Mouse (Mus musculus) forebrain, postnatal 0 days (tissue): Measurements from ENCODE around the gene Olfr478. TPM values are rescaled to one million over a fixed set of nuclear protein-coding genes. Genes with fewer than 3 reads are reported as not detected.
"Not testable (repeated sequence)": the region's sequence is repeated elsewhere in the genome, so short reads cannot be mapped to it uniquely, and the experiment has no call there.

Experiments used
- ATAC-seq: fragments of 200-750 bp; cut with Nextera tagmentation; 2 replicates; pipeline ENCODE4 v1.8.0; 2017; ENCODE audit warnings: mild to moderate bottlenecking, moderate library complexity
- DNase-seq: peaks from one replicate; pipeline ENCODE4 v3.0.0-alpha.2; 2015
- H3K27ac ChIP-seq: fragments of 300-500 bp; sonication (generic); 2 replicates; pipeline ENCODE4 v1.5.1; 2014; ENCODE audit warnings: low read depth, mild to moderate bottlenecking, antibody characterized with exemption, low read length, moderate library complexity, mixed read lengths
- H3K27me3 ChIP-seq: fragments of 300-500 bp; sonication (generic); 2 replicates; pipeline ENCODE4 v1.6.1; 2014; ENCODE audit warnings: mild to moderate bottlenecking, low read length, mixed read lengths; ENCODE audit not compliant: insufficient read depth
- H3K36me3 ChIP-seq: fragments of 300-500 bp; sonication (generic); 2 replicates; pipeline ENCODE4 v1.6.1; 2014; ENCODE audit warnings: mild to moderate bottlenecking, moderate library complexity; ENCODE audit not compliant: insufficient read depth
- H3K4me1 ChIP-seq: fragments of 300-500 bp; sonication (generic); 2 replicates; pipeline ENCODE4 v1.6.1; 2014; ENCODE audit warnings: antibody characterized with exemption; ENCODE audit not compliant: insufficient read depth
- H3K4me2 ChIP-seq: fragments of 300-500 bp; sonication (generic); 2 replicates; pipeline ENCODE4 v1.6.1; 2014; ENCODE audit warnings: low read depth, mild to moderate bottlenecking, moderate library complexity
- H3K4me3 ChIP-seq: fragments of 300-500 bp; sonication (generic); 2 replicates; pipeline ENCODE4 v1.5.1; 2014; ENCODE audit warnings: low read depth, low read length, mixed read lengths
- H3K9ac ChIP-seq: fragments of 300-500 bp; sonication (generic); 2 replicates; pipeline ENCODE4 v1.6.1; 2014; ENCODE audit warnings: mild to moderate bottlenecking
- H3K9me3 ChIP-seq: fragments of 300-500 bp; sonication (generic); 2 replicates; pipeline ENCODE4 v1.6.1; 2016; ENCODE audit warnings: low read length
- CTCF ChIP-seq: sonication (generic); IDR thresholded peaks from 2 replicates; pipeline ENCODE4 v1.5.1; 2016; ENCODE audit warnings: antibody characterized with exemption, control low read depth, low read depth
- WGBS: fragments of 180-500 bp; shearing (Covaris S2); extraction: QIAGEN DNeasy Blood & Tissue Kit; methylation state at CpG from one replicate; pipeline ENCODE4 v1.1.7; 2014; 5-methylcytosine and 5-hydroxymethylcytosine counted together
- polyA plus RNA-seq: library from polyadenylated mRNA; unstranded; fragments of >200 nt; fragmentation: Nextera tagmentation; extraction: Ambion mirVana; gene quantifications from 2 replicates; pipeline ENCODE4 v1.2.1, GENCODE M21; 2015
- total RNA-seq: library from RNA; depleted of rRNA; stranded (reverse); fragments of >200 nt; gene quantifications from 2 replicates; pipeline ENCODE4 v1.2.3, GENCODE M21; 2014; rRNA removed

Gene Olfr478
- total RNA-seq (not detected in 2 replicates), polyA plus RNA-seq (not detected in 2 replicates)

GRCm38 (mm10) chr7:108033889-108034288 is at the start of gene Olfr478:
Gene Olfr478, minus strand, starts transcription at chr7:108033989.
- no peaks in the 10 kb centered on the region for H3K9me3 ChIP-seq
- WGBS, result 78% methylated on average over 3 of the region's 3 CpGs
- no peaks in the 10 kb centered on the region for H3K4me1 ChIP-seq
- no peak within 1 kb of the TSS for H3K4me3 ChIP-seq
- ATAC-seq (no peak), DNase-seq (no peak)
- H3K4me2 ChIP-seq, result no peak within 1 kb of the TSS
- no peaks in the 10 kb centered on the region for H3K36me3 ChIP-seq
- no peaks in the 10 kb centered on the region for H3K27me3 ChIP-seq
- no peak within 1 kb of the TSS for H3K27ac ChIP-seq
- TF ChIP-seq CTCF, result no peak
- no peak within 1 kb of the TSS for H3K9ac ChIP-seq

- DNase-seq (no peak), ATAC-seq (no peak)
- no peak within 1 kb of the TSS for H3K27ac ChIP-seq
- no peaks in the 10 kb centered on the region for H3K36me3 ChIP-seq
- H3K4me3 ChIP-seq, result no peak within 1 kb of the TSS
- H3K9me3 ChIP-seq, result no peaks in the 10 kb centered on the region
- H3K4me1 ChIP-seq, result no peaks in the 10 kb centered on the region
- no peak within 1 kb of the TSS for H3K9ac ChIP-seq
- H3K27me3 ChIP-seq, result no peaks in the 10 kb centered on the region
- H3K4me2 ChIP-seq, result no peak within 1 kb of the TSS
- no peak for TF ChIP-seq CTCF
These were observed 45.8 kb upstream of the Olfr478 start, which contains the start of gene Olfr481 for GRCm38 (mm10) chr7:108079555-108079954. Gene Olfr481, plus strand, starts transcription at chr7:108079855.

DNA sequence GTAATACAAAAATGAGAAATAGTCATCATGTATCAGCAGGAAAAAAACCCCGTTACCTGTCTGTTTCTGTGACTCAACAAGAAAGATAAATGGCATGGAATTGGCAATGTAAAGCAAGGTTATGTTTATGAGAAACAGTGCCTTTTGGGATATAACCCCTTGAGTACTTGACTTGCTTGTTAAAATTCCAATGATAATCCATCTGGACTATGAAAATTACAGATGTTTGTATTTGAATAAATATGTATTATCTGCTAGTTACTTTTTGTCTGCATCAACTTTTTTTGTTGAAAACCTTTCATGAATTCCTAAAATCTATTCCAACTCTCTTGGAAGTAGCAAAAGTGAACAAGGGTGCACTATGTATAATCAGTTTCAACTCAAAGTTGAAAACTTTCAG is 33.5 kb upstream of the Olfr478 start, which contains the start of gene Olfr480:
Gene Olfr480, minus strand, starts transcription at position 101 of the 400 bp plus-strand sequence.
- Histone ChIP-seq H3K9ac (no peak within 1 kb of the TSS), H3K4me3 (no peak within 1 kb of the TSS), H3K4me1 (no peaks in the 10 kb centered on the region), H3K27me3 (no peaks in the 10 kb centered on the region), H3K27ac (no peak within 1 kb of the TSS), H3K36me3 (no peaks in the 10 kb centered on the region), H3K4me2 (no peak within 1 kb of the TSS), H3K9me3 (no peaks in the 10 kb centered on the region)
- no peak for ATAC-seq
- TF ChIP-seq CTCF, result no peak
- WGBS, result 91% methylated on average over 1 of the region's 1 CpGs
- no peak for DNase-seq

DNA sequence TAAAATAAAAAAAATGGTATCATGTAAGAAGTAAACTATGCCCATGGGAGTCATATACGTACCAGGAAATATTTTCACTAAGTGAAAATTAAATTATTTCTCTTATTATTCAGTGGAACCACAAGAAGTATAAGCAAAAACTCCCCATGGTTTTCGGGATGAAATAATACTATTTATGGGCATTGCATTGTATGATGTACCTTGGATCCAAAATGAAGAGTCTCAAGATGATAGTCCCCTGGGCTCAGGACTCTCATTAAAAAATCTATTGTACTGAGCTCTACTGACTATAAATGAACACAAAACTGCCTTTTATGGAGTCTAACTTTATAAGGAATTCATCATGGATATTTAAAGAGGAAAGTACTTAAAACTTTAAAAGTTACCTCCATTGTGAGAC is 16.6 kb upstream of the Olfr478 start, which contains the start of gene Olfr479:
Gene Olfr479, plus strand, starts transcription at position 301 of the 400 bp plus-strand sequence.
- no peak for TF ChIP-seq CTCF
- H3K27ac ChIP-seq, result no peak within 1 kb of the TSS

GRCm38 (mm10) chr7:108014256-108014655 is 19.5 kb downstream of the Olfr478 start:
- H3K27ac ChIP-seq, ATAC-seq, DNase-seq: not testable (repeated sequence)

More for the DNA sequence above, 16.6 kb upstream of the Olfr478 start, which contains the start of gene Olfr479:
- WGBS, result 92% methylated on average over 2 of the region's 2 CpGs
- ATAC-seq (no peak), DNase-seq (no peak)
- Histone ChIP-seq H3K9ac (no peak within 1 kb of the TSS), H3K4me1 (no peaks in the 10 kb centered on the region), H3K27me3 (no peaks in the 10 kb centered on the region), H3K9me3 (no peaks in the 10 kb centered on the region), H3K4me2 (no peak within 1 kb of the TSS), H3K4me3 (no peak within 1 kb of the TSS), H3K36me3 (no peaks in the 10 kb centered on the region)

GRCm38 (mm10) chr7:107986393-107986792 is 47.4 kb downstream of the Olfr478 start, which contains the start of gene Olfr477:
Gene Olfr477, plus strand, starts transcription at chr7:107986693.
- TF ChIP-seq CTCF, result no peak
- H3K27ac ChIP-seq, result no peak within 1 kb of the TSS
- no peak for DNase-seq
- H3K4me2 ChIP-seq, result no peak within 1 kb of the TSS
- no peaks in the 10 kb centered on the region for H3K36me3 ChIP-seq
- H3K4me1 ChIP-seq, result no peaks in the 10 kb centered on the region
- ATAC-seq, result no peak
- WGBS, result 70% methylated on average over 2 of the region's 2 CpGs
- no peak within 1 kb of the TSS for H3K4me3 ChIP-seq
- no peaks in the 10 kb centered on the region for H3K9me3 ChIP-seq
- no peak within 1 kb of the TSS for H3K9ac ChIP-seq
- H3K27me3 ChIP-seq, result no peaks in the 10 kb centered on the region

More at GRCm38 (mm10) chr7:108014256-108014655, 19.5 kb downstream of the Olfr478 start:
- not testable (repeated sequence) for H3K4me3 ChIP-seq, H3K4me1 ChIP-seq, H3K9ac ChIP-seq, H3K4me2 ChIP-seq, H3K27me3 ChIP-seq, H3K36me3 ChIP-seq, H3K9me3 ChIP-seq

Other genes with a start within 250 kb of the Olfr478 start
- not detected in 2 replicates for gene Ovch2, start 232.8 kb downstream of the Olfr478 start, total RNA-seq
- gene Ovch2, start 232.8 kb downstream of the Olfr478 start, polyA plus RNA-seq, result not detected in 2 replicates
- gene Olfr467, start 221.7 kb downstream of the Olfr478 start, total RNA-seq, result not detected in 2 replicates
- not detected in 2 replicates for gene Olfr467, start 221.7 kb downstream of the Olfr478 start, polyA plus RNA-seq
- gene Olfr469, start 208.4 kb downstream of the Olfr478 start, total RNA-seq, result not detected in 2 replicates
- gene Olfr469, start 208.4 kb downstream of the Olfr478 start, polyA plus RNA-seq, result not detected in 2 replicates
- gene Olfr470, start 186.5 kb downstream of the Olfr478 start, total RNA-seq, result not detected in 2 replicates
- gene Olfr470, start 186.5 kb downstream of the Olfr478 start, polyA plus RNA-seq, result not detected in 2 replicates
- gene Olfr472, start 136.1 kb downstream of the Olfr478 start, total RNA-seq, result not detected in 2 replicates
- not detected in 2 replicates for gene Olfr472, start 136.1 kb downstream of the Olfr478 start, polyA plus RNA-seq
- not detected in 2 replicates for gene Olfr473, start 103.5 kb downstream of the Olfr478 start, total RNA-seq
- not detected in 2 replicates for gene Olfr473, start 103.5 kb downstream of the Olfr478 start, polyA plus RNA-seq
- gene Olfr474, start 79.3 kb downstream of the Olfr478 start, total RNA-seq, result not detected in 2 replicates
- gene Olfr474, start 79.3 kb downstream of the Olfr478 start, polyA plus RNA-seq, result not detected in 2 replicates
- not detected in 2 replicates for gene Olfr476, start 69.2 kb downstream of the Olfr478 start, total RNA-seq
- not detected in 2 replicates for gene Olfr476, start 69.2 kb downstream of the Olfr478 start, polyA plus RNA-seq
- gene Olfr477, start 47.3 kb downstream of the Olfr478 start, total RNA-seq, result not detected in 2 replicates
- gene Olfr477, start 47.3 kb downstream of the Olfr478 start, polyA plus RNA-seq, result not detected in 2 replicates
- gene Olfr479, start 16.7 kb upstream of the Olfr478 start, total RNA-seq, result not detected in 2 replicates
- not detected in 2 replicates for gene Olfr479, start 16.7 kb upstream of the Olfr478 start, polyA plus RNA-seq
- gene Olfr480, start 33.4 kb upstream of the Olfr478 start, total RNA-seq, result not detected in 2 replicates
- gene Olfr480, start 33.4 kb upstream of the Olfr478 start, polyA plus RNA-seq, result not detected in 2 replicates
- gene Olfr481, start 45.9 kb upstream of the Olfr478 start, total RNA-seq, result not detected in 2 replicates
- not detected in 2 replicates for gene Olfr481, start 45.9 kb upstream of the Olfr478 start, polyA plus RNA-seq
- not detected in 2 replicates for gene Olfr482, start 63.6 kb upstream of the Olfr478 start, total RNA-seq
- gene Olfr482, start 63.6 kb upstream of the Olfr478 start, polyA plus RNA-seq, result 0.08 TPM in 1 of 2 replicates, not detected in the other
- gene Olfr483, start 66.9 kb upstream of the Olfr478 start, total RNA-seq, result not detected in 2 replicates
- gene Olfr483, start 66.9 kb upstream of the Olfr478 start, polyA plus RNA-seq, result not detected in 2 replicates
- not detected in 2 replicates for gene Olfr484, start 93.5 kb upstream of the Olfr478 start, total RNA-seq
- not detected in 2 replicates for gene Olfr484, start 93.5 kb upstream of the Olfr478 start, polyA plus RNA-seq
- not detected in 2 replicates for gene Olfr485, start 125.9 kb upstream of the Olfr478 start, total RNA-seq
- gene Olfr485, start 125.9 kb upstream of the Olfr478 start, polyA plus RNA-seq, result not detected in 2 replicates
- not detected in 2 replicates for gene Olfr486, start 138.8 kb upstream of the Olfr478 start, total RNA-seq
- not detected in 2 replicates for gene Olfr486, start 138.8 kb upstream of the Olfr478 start, polyA plus RNA-seq
- not detected in 2 replicates for gene Olfr487, start 180.6 kb upstream of the Olfr478 start, total RNA-seq
- not detected in 2 replicates for gene Olfr487, start 180.6 kb upstream of the Olfr478 start, polyA plus RNA-seq
- gene Olfr488, start 224.4 kb upstream of the Olfr478 start, total RNA-seq, result not detected in 2 replicates
- not detected in 2 replicates for gene Olfr488, start 224.4 kb upstream of the Olfr478 start, polyA plus RNA-seq